Mouse (Mus musculus): ENCODE measurements at regions not wholly inside any gene's neighbourhood (a gene's known extent, or its start where the extent isn't known, plus 50 kb on each side); places are given as distances from the start of the nearest gene placed in this dataset.
A peak's percentile ranks its signal among the peaks of the same experiment; 100 is the strongest.

GRCm38 (mm10) chr13:104549016-104549415, 243.3 kb upstream of the Srek1ip1 start:
- DNase-seq = no peak

DNA sequence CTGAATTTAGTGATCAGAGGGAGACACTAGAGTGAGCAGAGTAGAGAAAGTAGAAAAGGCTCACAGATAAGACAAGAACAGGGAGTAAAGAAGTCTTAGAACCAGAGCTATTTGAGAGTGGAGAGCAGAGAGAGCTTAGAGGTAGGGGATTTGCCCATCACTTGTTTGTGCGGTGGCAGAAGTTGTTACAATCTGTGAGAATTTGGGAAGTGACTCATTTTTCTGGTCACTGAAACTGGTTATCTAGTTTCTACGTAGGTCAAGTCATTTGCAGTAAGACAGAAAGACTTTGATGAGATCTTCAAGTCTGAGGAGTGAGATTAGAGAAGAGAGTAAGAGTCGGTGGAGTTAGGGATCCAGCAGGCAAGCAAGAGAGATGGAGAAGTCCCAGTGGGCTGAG, 239.0 kb upstream of the Srek1ip1 start:
- no peak for DNase-seq

GRCm38 (mm10) chr13:104556609-104557008, 235.7 kb upstream of the Srek1ip1 start:
- DNase-seq = peak; percentile 10 to 54

DNA sequence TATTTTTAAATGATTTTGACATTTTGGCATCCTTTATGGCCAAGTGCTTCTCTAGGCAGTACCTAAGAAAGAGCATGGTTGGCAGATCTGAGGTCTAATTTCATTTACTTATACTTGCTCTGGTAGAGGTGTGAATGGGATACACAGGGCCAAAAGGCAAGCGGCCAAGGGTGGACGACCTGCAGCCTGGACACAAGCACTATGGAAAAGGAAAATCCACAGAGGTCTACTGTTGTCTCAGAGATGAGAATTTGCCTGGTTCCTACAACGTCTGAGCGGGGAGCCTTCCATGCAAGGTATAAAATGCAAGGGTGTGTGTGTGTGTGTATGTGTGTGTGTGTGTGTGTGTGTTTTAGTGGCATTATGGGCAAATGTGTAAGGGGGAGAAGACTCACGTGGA, 232.4 kb upstream of the Srek1ip1 start:
- DNase-seq = no peak

- DNase-seq = no peak
These were observed 231.7 kb upstream of the Srek1ip1 start for GRCm38 (mm10) chr13:104560500-104561114.

GRCm38 (mm10) chr13:104562536-104562935, 229.7 kb upstream of the Srek1ip1 start:
- DNase-seq = no peak

GRCm38 (mm10) chr13:104563019-104563418, 229.3 kb upstream of the Srek1ip1 start:
- DNase-seq = no peak

DNA sequence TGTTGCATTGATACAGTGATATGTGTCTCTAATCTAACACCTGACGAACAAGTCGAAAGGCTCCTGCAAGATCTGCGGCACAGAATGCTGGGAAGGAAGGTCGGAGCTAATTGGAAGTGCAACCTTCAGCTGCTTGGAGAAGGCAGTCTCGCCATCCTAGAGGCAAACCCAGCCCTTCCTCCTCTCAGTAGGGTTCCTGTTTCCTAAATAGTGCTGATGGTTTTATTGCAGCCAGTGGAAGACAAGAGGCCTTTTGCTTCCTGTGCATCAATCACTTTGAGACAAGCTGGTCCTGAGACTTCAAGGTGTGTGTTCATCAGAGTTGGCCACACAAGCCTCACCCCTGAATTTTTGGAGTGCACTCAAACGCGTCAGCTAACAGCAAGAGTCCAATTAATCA, 228.4 kb upstream of the Srek1ip1 start:
- no peak for DNase-seq

DNA sequence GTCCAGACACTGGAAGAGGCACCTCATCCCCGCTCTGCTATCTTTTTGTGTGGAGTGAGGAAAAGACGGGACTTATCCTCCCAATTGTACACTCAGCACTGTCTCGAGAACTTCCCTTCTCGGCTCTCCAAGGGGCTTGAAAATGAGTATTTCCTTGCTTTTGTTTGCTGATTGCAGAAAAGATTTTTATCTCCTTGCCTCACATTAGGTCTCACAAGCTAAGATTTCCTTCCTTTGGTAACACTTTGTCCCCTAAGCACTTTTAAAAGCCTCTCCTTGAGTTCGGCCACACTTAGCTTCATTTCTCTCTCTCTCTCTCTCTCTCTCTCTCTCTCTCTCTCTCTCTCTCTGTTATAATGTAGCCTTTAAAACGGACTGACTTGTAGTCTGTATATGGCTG, 222.5 kb upstream of the Srek1ip1 start:
- DNase-seq = no peak

DNA sequence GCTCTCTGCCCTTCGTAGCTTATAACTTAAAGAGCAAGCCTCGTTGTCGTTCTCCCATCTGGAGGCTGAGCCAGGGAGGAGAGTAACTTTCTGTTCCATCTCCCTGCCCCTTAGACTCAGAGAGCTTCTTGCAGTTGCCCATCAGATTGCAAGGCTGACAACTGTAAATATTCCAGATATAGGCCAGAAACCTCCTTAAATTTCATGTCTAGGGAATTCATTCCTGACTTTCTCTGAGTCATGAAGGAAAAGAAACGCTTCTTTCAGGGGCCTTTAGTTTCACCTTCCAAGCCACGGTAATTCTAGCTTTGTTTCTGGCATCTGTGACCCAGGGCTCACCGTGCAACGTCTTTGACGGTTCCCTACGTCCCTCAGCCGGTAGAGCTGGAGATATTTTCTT, 220.0 kb upstream of the Srek1ip1 start:
- DNase-seq = no peak

- DNase-seq = no peak
These were observed 217.9 kb upstream of the Srek1ip1 start for GRCm38 (mm10) chr13:104574396-104574795.

- no peak for DNase-seq
These were observed 216.0 kb upstream of the Srek1ip1 start for GRCm38 (mm10) chr13:104576188-104576789.

- no peak for DNase-seq
These were observed 214.4 kb upstream of the Srek1ip1 start for GRCm38 (mm10) chr13:104577856-104578255.

DNA sequence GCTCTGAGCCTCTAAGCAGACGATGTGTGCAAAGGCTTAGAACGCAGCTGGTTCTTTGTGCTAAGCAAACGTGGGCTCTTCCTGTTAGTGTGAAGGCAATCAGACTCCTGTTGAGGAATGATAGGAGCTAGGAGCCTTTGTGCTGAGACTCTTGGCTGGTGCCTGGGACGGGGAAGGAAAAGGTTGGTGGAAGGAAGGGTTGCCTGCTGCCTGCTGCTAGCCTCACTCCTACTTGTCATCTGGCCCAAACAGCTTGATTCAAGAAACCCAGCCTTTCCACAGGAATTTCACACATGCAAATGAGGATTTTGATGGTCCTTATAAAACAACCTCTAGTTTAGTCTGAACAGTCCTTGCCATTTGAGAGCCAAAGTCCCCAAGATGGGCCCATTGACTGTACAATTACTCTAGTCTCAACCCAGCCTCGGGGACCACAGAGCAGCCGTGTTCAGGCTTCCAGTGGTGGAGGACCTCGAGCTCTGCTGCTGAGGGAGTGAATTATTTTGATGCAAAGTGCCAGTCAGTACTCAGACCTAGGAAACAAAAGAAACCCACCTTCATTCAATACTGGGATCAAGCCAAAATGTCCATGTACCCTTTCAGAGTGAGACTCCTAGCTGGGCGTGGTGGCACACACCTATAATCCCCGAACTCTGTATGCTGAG, 211.5 kb upstream of the Srek1ip1 start:
- no peak for DNase-seq

All from kidney, postnatal 25 days (tissue).